Mouse (Mus musculus): ENCODE measurements around the gene Cbx8.

Gene Cbx8

GRCm38 (mm10) chr11:119040600-119041324, at the start of gene Cbx8:
Gene Cbx8 (minus strand): TSS chr11:119040969.
- peak; percentile 100 for DNase-seq (ENCODE audit: low spot score in 2 of 2)

- peak in 1 of 2 experiments; percentile 29 for DNase-seq (ENCODE audit: low spot score in 2 of 2)
These were observed 49.5 kb upstream of the Cbx8 start for GRCm38 (mm10) chr11:119090076-119090960.

GRCm38 (mm10) chr11:119089235-119090075, 48.7 kb upstream of the Cbx8 start:
- no peak for DNase-seq (ENCODE audit: low spot score in 2 of 2)

GRCm38 (mm10) chr11:119088391-119089234, 47.8 kb upstream of the Cbx8 start:
- DNase-seq (ENCODE audit: low spot score in 2 of 2), result no peak

GRCm38 (mm10) chr11:119087301-119088082, 46.7 kb upstream of the Cbx8 start:
- peak; percentile 33 to 43 for DNase-seq (ENCODE audit: low spot score in 2 of 2)

GRCm38 (mm10) chr11:119086144-119086971, 45.6 kb upstream of the Cbx8 start, which contains the start of gene Cbx4:
Gene Cbx4 (minus strand): TSS chr11:119086221.
- peak; percentile 82 to 91 for DNase-seq (ENCODE audit: low spot score in 2 of 2)

- DNase-seq (ENCODE audit: low spot score in 2 of 2), result peak; percentile 73 to 78
These were observed 44.7 kb upstream of the Cbx8 start for GRCm38 (mm10) chr11:119085279-119086062.

GRCm38 (mm10) chr11:119084446-119085278, 43.9 kb upstream of the Cbx8 start:
- peak in 1 of 2 experiments; percentile 45 for DNase-seq (ENCODE audit: low spot score in 2 of 2)

GRCm38 (mm10) chr11:119083724-119084445, 43.1 kb upstream of the Cbx8 start:
- DNase-seq (ENCODE audit: low spot score in 2 of 2), result peak in 1 of 2 experiments; percentile 39

- DNase-seq (ENCODE audit: low spot score in 2 of 2), result no peak
These were observed 42.1 kb upstream of the Cbx8 start for GRCm38 (mm10) chr11:119082638-119083599.

GRCm38 (mm10) chr11:119081839-119082637, 41.3 kb upstream of the Cbx8 start:
- DNase-seq (ENCODE audit: low spot score in 2 of 2), result peak in 1 of 2 experiments; percentile 50

- DNase-seq (ENCODE audit: low spot score in 2 of 2), result no peak
These were observed 40.5 kb upstream of the Cbx8 start for GRCm38 (mm10) chr11:119081148-119081838.

- DNase-seq (ENCODE audit: low spot score in 2 of 2), result no peak
These were observed 39.8 kb upstream of the Cbx8 start for GRCm38 (mm10) chr11:119080461-119081147.

Data from frontal cortex, postnatal 10 days (tissue).